Mouse (Mus musculus) forebrain, embryonic 12.5 days (tissue): ENCODE measurements around the gene Zfp763. TPM values are rescaled to one million over a fixed set of nuclear protein-coding genes. Genes with fewer than 3 reads are reported as not detected.
"Not testable (repeated sequence)": the region's sequence is repeated elsewhere in the genome, so short reads cannot be mapped to it uniquely, and the experiment has no call there.

Experiments used
- ATAC-seq: fragments of 200-750 bp; cut with Nextera tagmentation; 2 replicates; pipeline ENCODE4 v1.8.0; 2017; ENCODE audit warnings: moderate TSS enrichment; ENCODE audit not compliant: low FRiP score
- H3K27ac ChIP-seq: fragments of 300-500 bp; sonication (generic); 2 replicates; pipeline ENCODE4 v1.5.1; 2016; ENCODE audit warnings: mild to moderate bottlenecking
- H3K27me3 ChIP-seq: fragments of 300-500 bp; sonication (generic); 2 replicates; pipeline ENCODE4 v1.6.1; 2016; ENCODE audit warnings: mild to moderate bottlenecking
- H3K36me3 ChIP-seq: fragments of 300-500 bp; sonication (generic); replicated peaks from 2 replicates; pipeline ENCODE4 v1.6.1; 2016; ENCODE audit warnings: mild to moderate bottlenecking
- H3K4me1 ChIP-seq: fragments of 300-500 bp; sonication (generic); 2 replicates; pipeline ENCODE4 v1.6.1; 2016
- H3K4me2 ChIP-seq: fragments of 300-500 bp; sonication (generic); 2 replicates; pipeline ENCODE4 v1.6.1; 2016; ENCODE audit warnings: mild to moderate bottlenecking, moderate library complexity
- H3K4me3 ChIP-seq: fragments of 300-500 bp; sonication (generic); replicated peaks from 2 replicates; pipeline ENCODE4 v1.5.1; 2016; ENCODE audit warnings: mild to moderate bottlenecking
- H3K9ac ChIP-seq: fragments of 300-500 bp; sonication (generic); 2 replicates; pipeline ENCODE4 v1.6.1; 2016; ENCODE audit warnings: mild to moderate bottlenecking
- H3K9me3 ChIP-seq: fragments of 300-500 bp; sonication (generic); 2 replicates; pipeline ENCODE4 v1.6.1; 2016
- WGBS: fragments of 180-500 bp; shearing (Covaris S2); methylation state at CpG from one replicate; pipeline ENCODE4 v1.1.7; 2016; 5-methylcytosine and 5-hydroxymethylcytosine counted together
- polyA plus RNA-seq: library from polyadenylated mRNA; unstranded; fragments of >200 nt; fragmentation: Nextera tagmentation; extraction: Ambion mirVana; gene quantifications from 2 replicates; pipeline ENCODE4 v1.2.1, GENCODE M21; 2016

Gene Zfp763
- 21.7 and 23.6 TPM in 2 replicates for polyA plus RNA-seq

- WGBS: 4% methylated on average over 27 of the region's 27 CpGs
- Histone ChIP-seq H3K9ac (peak within 1 kb of the TSS; percentile 87), H3K4me2 (peak within 1 kb of the TSS; percentile 58), H3K9me3 (0 out of 2 replicates have a peak, but pooled peaks cover 2% of the 10 kb centered on the region), H3K27me3 (no peaks in the 10 kb centered on the region), H3K4me1 (peaks cover 4% of the 10 kb centered on the region), H3K27ac (peak within 1 kb of the TSS; percentile 90), H3K36me3 (no peaks in the 10 kb centered on the region; the same call in 1 of the 2 replicates), H3K4me3 (peak within 1 kb of the TSS; percentile 87)
- peak; percentile 98 for ATAC-seq
Observed at GRCm38 (mm10) chr17:33032900-33033891, at the start of gene Zfp763. Zfp763 (minus strand) TSS chr17:33033402.

DNA sequence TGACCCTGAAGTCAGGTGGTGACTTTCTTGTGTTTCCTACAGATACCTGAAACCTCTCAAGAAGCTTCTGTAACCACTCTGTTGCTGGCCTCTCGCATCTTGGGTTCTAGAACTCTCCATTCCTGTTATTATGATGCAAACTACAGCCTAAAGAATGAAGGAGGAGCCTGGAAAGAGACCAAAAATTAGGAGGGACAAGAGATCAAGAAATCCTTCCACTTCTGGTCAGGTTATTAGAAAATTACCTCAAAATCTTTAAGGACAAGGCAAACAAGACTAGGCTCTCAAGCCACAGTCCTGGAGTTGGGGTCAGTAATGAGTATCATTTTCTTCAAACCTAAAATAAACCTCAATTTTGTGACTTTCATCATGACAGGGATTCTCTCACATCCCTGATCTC is 34.8 kb upstream of the Zfp763 start, which contains the start of gene 4921501E09Rik:
4921501E09Rik (minus strand) TSS at position 101 of the 400 bp plus-strand sequence.
- Histone ChIP-seq H3K9ac (no peak within 1 kb of the TSS), H3K9me3 (0 out of 2 replicates have a peak, but pooled peaks cover 5% of the 10 kb centered on the region), H3K4me2 (no peak within 1 kb of the TSS), H3K27ac (no peak within 1 kb of the TSS), H3K4me3 (no peak within 1 kb of the TSS), H3K36me3 (no peaks in the 10 kb centered on the region), H3K27me3 (peaks cover 4% of the 10 kb centered on the region; the same call in 1 of the 2 replicates), H3K4me1 (no peaks in the 10 kb centered on the region)
- WGBS: 45% methylated on average over 1 of the region's 1 CpGs
- ATAC-seq: no peak

GRCm38 (mm10) chr17:33063001-33063400 is 29.8 kb upstream of the Zfp763 start:
- 0 out of 2 replicates have a peak, but pooled peaks cover 5% of the 10 kb centered on the region for H3K9me3 ChIP-seq
- WGBS: 0% methylated on average over 1 of the region's 1 CpGs

DNA sequence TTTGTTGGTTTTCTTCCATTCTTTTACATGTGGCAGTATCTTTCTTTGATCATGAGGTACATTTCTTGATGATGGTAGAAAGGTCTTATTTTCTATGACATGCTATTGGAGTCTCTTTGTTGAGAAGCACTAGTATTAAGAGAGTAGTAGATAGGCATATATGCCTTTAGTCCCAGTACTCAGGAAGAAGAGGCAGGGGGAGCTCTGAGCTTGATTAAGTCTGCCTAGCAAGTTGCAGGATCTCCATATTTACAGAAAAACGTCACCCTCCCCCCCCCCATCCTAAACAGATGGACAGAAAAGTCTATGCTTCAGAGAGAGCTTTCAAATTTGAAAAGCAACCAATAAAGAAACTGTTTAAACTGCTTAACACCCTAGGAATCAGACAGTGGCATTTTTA is 25.6 kb upstream of the Zfp763 start:
- no peak overlapping the region for H3K27ac ChIP-seq
- H3K9me3 ChIP-seq: no peaks in the 10 kb centered on the region
- H3K27me3 ChIP-seq: no peaks in the 10 kb centered on the region
- H3K4me2 ChIP-seq: no peak overlapping the region
- no peaks in the 10 kb centered on the region for H3K4me1 ChIP-seq
- ATAC-seq: no peak
- no peak overlapping the region for H3K9ac ChIP-seq
- 4% methylated on average over 1 of the region's 1 CpGs for WGBS
- H3K4me3 ChIP-seq: no peak overlapping the region
- no peaks in the 10 kb centered on the region for H3K36me3 ChIP-seq

More at GRCm38 (mm10) chr17:33063001-33063400, 29.8 kb upstream of the Zfp763 start:
- Histone ChIP-seq H3K9ac (no peak overlapping the region), H3K4me3 (no peak overlapping the region), H3K27ac (no peak overlapping the region), H3K4me2 (no peak overlapping the region), H3K4me1 (no peaks in the 10 kb centered on the region), H3K27me3 (0 out of 2 replicates have a peak, but pooled peaks cover 4% of the 10 kb centered on the region), H3K36me3 (no peaks in the 10 kb centered on the region)
- ATAC-seq: no peak

- WGBS: 10% methylated on average over 10 of the region's 10 CpGs
- H3K27me3 ChIP-seq: no peaks in the 10 kb centered on the region
- H3K9ac ChIP-seq: peak overlapping the region; percentile 87
- H3K4me1 ChIP-seq: peaks cover 4% of the 10 kb centered on the region
- peaks cover 8% of the 10 kb centered on the region; the same call in 1 of the 2 replicates for H3K9me3 ChIP-seq
- H3K4me2 ChIP-seq: peak overlapping the region; percentile 58
- H3K36me3 ChIP-seq: peaks cover 3% of the 10 kb centered on the region
- no peak overlapping the region for H3K27ac ChIP-seq
- peak overlapping the region; percentile 87 for H3K4me3 ChIP-seq
- ATAC-seq: no peak; the same call in 1 of the 2 replicates
Observed at GRCm38 (mm10) chr17:33032376-33032775, 826 bp downstream of the Zfp763 start.

GRCm38 (mm10) chr17:33020434-33020833 is 12.8 kb downstream of the Zfp763 start:
- ATAC-seq, H3K4me1 ChIP-seq, H3K4me3 ChIP-seq, H3K4me2 ChIP-seq, H3K27me3 ChIP-seq, H3K27ac ChIP-seq, H3K9ac ChIP-seq: not testable (repeated sequence)
- peaks cover 84% of the 10 kb centered on the region for H3K36me3 ChIP-seq
- H3K9me3 ChIP-seq: peaks cover 74% of the 10 kb centered on the region

DNA sequence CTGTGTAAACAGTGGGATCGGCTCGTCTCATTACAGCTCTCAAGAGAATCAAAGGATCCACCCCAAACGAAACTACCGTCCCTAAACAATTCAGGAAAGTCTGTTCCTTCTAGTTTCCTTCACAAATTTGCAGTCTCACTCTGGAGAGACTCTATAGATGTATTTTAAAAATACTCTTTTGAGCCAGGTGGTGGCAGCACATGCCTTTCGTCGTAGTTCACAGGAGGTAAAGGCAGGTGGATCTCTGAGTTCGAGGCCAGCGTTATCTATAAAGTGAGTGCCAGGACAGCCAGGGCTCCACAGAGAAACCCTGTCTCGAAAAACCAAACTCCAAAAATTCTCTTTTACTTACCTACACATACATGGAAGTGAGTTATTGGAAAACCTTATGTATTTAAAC is 24.9 kb downstream of the Zfp763 start:
- no peak overlapping the region for H3K4me3 ChIP-seq
- H3K4me1 ChIP-seq: no peaks in the 10 kb centered on the region
- peaks cover 24% of the 10 kb centered on the region for H3K36me3 ChIP-seq
- no peak overlapping the region for H3K27ac ChIP-seq
- no peak for ATAC-seq
- WGBS: 54% methylated on average over 9 of the region's 9 CpGs
- 0 out of 2 replicates have a peak, but pooled peaks cover 10% of the 10 kb centered on the region for H3K9me3 ChIP-seq
- no peak overlapping the region for H3K4me2 ChIP-seq
- H3K9ac ChIP-seq: no peak overlapping the region
- no peaks in the 10 kb centered on the region for H3K27me3 ChIP-seq

DNA sequence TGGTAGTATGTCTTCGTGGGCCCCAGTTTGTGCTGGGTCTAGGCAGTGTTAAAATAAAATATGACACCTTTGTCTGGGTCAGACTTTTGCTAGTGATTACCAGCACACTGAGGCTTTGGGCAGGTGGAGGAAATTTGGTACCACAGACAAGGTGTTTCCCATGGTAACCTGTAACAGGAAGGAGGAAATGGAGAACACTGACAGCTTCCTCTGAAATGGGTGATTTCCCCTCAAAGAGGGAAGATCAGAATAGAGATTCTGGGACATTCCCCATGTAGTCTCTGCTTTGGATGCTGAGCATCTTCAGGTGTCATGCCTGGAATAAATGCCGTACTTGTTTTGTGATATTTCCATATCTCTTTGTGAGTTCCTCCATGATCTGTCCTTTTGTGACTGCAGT is 34.7 kb downstream of the Zfp763 start:
- H3K9ac ChIP-seq: no peak overlapping the region
- no peak overlapping the region for H3K4me2 ChIP-seq
- H3K36me3 ChIP-seq: peaks cover 46% of the 10 kb centered on the region
- H3K4me3 ChIP-seq: no peak overlapping the region
- ATAC-seq: no peak
- no peak overlapping the region for H3K27ac ChIP-seq
- no peaks in the 10 kb centered on the region for H3K27me3 ChIP-seq
- H3K9me3 ChIP-seq: peaks cover 6% of the 10 kb centered on the region; the same call in 1 of the 2 replicates
- peaks cover 10% of the 10 kb centered on the region for H3K4me1 ChIP-seq
- 94% methylated on average over 2 of the region's 2 CpGs for WGBS

DNA sequence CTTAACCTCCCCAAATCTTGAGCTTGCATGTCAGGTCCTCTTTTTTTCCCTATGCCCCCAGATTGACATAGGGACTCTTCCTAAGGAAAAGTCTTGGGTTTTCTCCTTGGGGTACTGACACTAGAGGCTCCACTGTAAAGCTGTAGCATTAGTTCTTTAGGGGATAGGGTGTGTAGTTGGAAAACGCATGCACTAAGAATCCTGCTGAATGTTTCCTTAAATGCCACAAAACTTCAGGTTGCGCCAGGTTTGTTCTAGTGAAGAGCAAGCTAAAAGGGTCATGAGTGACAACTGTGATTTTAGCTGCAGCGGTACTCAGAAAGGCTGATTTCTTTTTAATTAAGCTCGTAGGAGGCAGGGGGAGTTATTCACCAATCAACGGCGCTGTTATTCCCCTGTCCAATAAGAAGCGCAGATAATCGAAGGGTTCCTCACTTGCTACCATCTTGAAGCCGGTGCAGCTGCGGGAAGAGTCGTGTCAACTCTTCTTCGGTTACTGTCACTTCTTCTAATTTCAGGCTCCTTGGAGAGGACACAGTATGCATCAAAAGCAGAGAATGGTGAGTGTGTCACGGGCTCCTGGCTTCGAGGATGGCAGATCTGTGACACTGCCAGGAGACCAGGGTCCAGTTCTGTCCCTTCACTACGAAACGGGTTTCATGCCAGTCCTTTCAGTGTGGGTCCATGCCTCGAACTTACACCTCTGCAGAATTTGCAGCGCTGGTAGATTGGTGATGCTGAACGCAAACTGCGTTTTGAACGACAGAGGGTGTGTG is 40.3 kb downstream of the Zfp763 start, which contains the start of gene Zfp952:
Zfp952 (plus strand) TSS at position 431 of the 776 bp plus-strand sequence.
- Histone ChIP-seq H3K4me1 (peaks cover 12% of the 10 kb centered on the region), H3K27me3 (no peaks in the 10 kb centered on the region), H3K27ac (peak within 1 kb of the TSS; percentile 78), H3K4me2 (peak within 1 kb of the TSS; percentile 78), H3K36me3 (peaks cover 19% of the 10 kb centered on the region), H3K9me3 (no peaks in the 10 kb centered on the region), H3K9ac (peak within 1 kb of the TSS; percentile 72), H3K4me3 (peak within 1 kb of the TSS; percentile 60)
- peak; percentile 97 for ATAC-seq
- WGBS: under 1% methylated on average over 21 of the region's 21 CpGs

DNA sequence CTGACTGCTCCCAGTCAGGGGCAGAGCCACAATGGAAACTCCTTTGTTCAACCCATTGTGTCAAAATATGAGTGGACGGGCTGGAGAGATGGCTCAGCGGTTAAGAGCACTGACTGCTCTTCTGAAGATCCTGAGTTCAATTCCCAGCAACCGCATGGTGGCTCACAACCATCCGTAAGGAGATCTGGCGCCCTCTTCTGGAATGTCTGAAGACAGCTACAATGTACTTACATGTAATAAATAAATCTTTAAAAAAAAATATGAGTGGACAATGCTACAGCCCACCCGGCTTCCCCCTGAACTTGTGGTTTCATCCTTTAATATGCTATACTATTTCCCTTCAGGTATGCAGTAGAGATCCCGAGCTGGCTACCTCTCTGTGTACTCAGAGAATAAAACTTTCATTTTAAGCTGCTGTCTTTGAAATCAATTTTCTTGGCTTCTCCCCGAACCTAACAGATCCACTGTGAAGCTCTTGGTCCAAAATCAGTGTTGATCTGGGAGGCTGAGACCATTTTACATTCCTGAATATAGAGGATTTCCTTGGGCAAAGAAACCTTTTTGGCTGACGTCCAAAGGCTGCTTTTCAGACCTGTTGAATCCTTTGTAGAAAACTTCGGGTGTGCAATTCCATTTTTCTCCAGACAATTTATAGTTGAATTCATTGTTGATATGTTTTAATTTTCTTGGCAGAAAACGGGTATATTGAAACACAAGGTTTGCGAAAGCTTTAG is 41.1 kb downstream of the Zfp763 start:
- peaks cover 12% of the 10 kb centered on the region for H3K4me1 ChIP-seq
- H3K9ac ChIP-seq: peak overlapping the region; percentile 72; the same call in 1 of the 2 replicates
- no peaks in the 10 kb centered on the region for H3K27me3 ChIP-seq
- no peaks in the 10 kb centered on the region for H3K9me3 ChIP-seq
- H3K4me2 ChIP-seq: peak overlapping the region; percentile 78
- H3K36me3 ChIP-seq: peaks cover 19% of the 10 kb centered on the region
- ATAC-seq: no peak
- H3K4me3 ChIP-seq: peak overlapping the region; percentile 60
- WGBS: 68% methylated on average over 12 of the region's 12 CpGs
- 0 out of 2 replicates have a peak overlapping the region, but pooled peaks have one; percentile 36 for H3K27ac ChIP-seq

DNA sequence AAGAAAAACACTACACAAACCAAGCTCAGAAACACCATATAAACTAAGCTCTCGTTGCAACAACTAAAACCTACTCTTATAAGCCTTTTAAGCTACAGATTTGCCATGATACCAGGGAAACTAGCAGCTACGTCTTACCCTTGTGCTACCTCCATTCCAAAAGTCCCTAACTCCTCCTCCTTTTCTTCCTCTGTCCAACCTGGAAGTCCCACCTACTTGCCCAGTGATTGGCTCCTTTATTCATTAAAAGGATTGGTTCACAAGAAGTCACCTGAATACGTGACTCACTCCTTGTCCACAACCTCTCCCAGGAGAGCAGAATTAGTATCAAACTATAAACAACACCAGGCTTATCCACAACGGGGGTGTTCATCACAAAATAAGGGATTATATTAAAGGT is 46.9 kb downstream of the Zfp763 start:
- no peak overlapping the region for H3K9ac ChIP-seq
- no peak overlapping the region for H3K4me3 ChIP-seq
- no peak overlapping the region for H3K27ac ChIP-seq
- H3K4me2 ChIP-seq: no peak overlapping the region
- H3K4me1 ChIP-seq: no peaks in the 10 kb centered on the region
- H3K9me3 ChIP-seq: no peaks in the 10 kb centered on the region
- ATAC-seq: no peak
- H3K36me3 ChIP-seq: no peaks in the 10 kb centered on the region
- H3K27me3 ChIP-seq: no peaks in the 10 kb centered on the region
- WGBS: 76% methylated on average over 4 of the region's 4 CpGs
